Mouse (Mus musculus) thymus, postnatal 36 days (tissue): ENCODE data around the gene Ppp1r37.

Source experiments
- DNase-seq, 2 experiments: peaks; one replicate each; pipeline ENCODE4 v3.0.0; 2022; ENCODE audit warnings: mixed read lengths in 2 of 2

Gene Ppp1r37

GRCm38 (mm10) chr7:19569647-19570046, 6.8 kb upstream of the Ppp1r37 start:
- DNase-seq = no peak

DNA sequence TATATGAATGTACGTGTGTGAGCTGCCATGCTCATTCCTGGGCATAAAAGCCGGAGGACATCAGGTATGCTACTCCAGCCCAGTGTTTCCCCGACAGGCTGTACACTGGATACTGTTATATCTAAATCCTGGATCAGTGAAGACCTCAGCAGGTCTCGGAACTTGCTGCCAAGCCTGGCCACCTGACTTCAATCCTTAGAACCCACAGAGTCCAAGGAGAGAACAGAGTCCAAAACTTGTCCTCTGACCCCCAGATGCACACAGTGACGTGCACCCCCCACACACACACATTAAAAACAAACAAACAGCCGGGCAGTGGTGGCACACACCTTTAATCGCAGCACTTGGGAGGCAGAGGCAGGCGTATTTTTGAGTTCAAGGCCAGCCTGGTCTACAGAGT, 4.5 kb upstream of the Ppp1r37 start:
- DNase-seq = no peak

DNA sequence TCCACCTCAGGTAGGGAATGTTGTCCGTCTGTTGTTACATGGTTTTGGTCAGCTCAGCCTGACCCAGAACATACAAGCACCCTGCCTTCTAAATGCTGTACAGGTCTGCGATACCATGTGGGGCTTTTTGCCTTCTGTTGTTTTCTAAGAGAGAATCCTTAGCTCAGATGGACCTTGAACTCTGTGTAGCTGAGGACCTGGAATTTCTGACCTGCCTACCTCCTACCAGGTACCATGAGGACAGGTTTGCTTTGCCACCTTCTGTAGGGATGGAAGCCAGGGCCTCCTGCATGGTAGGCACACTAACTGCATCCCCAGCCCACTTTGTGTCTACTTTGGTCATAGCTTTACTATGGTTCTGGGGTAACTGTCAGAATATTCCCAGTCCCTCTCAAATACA, 2.9 kb upstream of the Ppp1r37 start:
- DNase-seq = no peak

GRCm38 (mm10) chr7:19564455-19564854, 1.6 kb upstream of the Ppp1r37 start:
- DNase-seq = no peak

GRCm38 (mm10) chr7:19563884-19564283, 1.0 kb upstream of the Ppp1r37 start:
- no peak for DNase-seq

GRCm38 (mm10) chr7:19561765-19562642, 872 bp downstream of the Ppp1r37 start:
- DNase-seq = peak; percentile 87 to 89

DNA sequence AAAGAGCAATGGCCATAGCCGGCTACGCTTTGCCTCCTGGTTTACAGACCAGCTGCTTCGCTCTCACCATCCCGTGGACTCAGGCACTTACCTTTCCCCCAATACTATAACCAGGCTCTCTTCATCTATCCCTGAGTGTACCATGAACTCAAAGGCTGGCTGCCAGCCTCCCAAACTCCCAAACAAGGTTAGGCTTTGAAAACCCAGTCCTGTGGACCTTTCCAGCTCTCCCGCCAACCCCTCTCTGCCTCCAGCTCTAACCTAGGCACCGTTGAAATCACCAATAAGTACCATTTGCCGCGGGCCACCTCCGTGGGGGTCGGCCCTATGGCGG, 1.5 kb downstream of the Ppp1r37 start:
- no peak for DNase-seq

GRCm38 (mm10) chr7:19560491-19561260, 2.2 kb downstream of the Ppp1r37 start:
- DNase-seq = no peak

DNA sequence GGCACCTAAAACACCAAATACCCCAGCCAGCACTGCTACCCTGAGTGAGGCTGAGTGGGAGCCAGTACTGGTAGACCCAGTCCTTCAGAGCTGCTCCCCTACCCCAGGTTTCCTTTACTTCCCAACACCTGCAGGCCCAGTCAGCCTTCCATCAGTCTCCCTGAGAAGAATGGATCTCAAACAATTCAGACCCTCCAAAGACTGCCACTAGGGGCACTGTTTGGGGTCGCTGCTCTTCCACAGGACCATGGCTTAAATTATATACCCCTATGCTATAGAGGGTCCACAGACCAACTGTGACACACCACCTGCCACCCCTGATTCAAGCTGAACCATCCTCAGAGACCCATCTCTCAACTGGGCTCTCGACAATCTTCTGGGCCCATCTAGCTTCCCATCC, 3.9 kb downstream of the Ppp1r37 start:
- DNase-seq = peak in 1 of 2 experiments; percentile 21

DNA sequence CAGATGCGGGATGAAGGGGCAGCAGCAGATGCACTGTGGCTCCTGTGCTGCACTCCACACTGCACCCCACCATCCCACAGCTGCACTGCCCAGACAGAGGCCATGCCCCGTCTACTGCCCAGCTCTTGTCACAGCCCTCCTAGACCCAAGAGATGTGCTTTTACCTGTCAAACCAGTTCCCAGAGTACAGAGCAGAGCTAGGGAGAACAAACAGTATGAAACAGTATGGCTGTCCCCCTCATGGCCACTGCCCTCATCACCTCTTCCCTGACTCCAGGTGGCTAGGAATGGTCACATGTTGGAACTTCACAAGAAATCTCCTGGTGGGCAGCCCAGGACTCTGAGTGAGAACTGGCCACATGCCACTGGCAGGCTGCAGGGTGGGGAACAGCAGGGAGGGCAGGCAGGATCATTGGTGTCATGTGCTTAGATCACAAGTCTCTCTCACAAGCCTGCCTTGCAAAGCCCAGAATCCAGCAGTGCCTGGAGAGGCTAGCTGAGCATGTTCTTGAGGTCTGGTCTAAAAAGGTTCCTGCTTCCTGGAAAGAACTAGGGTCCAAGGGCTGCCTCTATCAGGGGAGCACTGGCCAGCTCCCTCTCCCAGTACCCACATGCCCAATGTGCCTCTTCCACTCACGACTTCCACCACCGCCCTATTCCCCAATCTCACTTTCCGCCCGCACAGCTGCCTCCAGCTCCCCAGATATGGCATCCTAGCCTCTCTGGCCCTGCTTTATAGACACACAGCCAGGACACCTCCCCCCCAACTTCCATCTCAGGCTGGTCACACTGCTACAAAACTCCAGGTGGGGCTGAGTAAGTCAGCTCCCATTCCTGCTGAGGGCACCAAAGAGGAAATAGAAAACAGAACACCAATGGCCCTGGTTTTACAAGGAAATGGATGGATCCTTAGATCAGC, 4.6 kb downstream of the Ppp1r37 start:
- DNase-seq = no peak

DNA sequence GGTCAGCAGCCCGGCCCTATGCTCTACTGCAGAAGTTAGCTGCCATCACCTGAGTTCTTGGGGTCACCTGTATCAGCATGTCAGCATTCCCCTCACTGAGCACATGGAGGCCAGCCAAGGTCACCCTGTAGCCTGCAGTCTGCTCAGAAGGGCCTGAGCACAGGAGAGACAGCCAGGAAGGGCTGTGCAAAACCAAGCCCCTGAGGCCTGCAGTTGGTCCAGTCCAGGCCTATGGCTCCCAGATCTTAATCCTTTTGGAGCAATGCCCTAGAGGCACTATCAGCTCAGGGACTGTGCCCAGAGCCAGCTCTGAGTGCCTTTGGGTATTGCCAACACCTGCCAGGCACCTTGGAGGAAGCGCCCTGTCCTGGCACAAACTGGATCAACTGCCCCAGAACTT, 5.8 kb downstream of the Ppp1r37 start:
- no peak for DNase-seq

GRCm38 (mm10) chr7:19554168-19554567, 8.7 kb downstream of the Ppp1r37 start:
- no peak for DNase-seq

GRCm38 (mm10) chr7:19552443-19552842, 10.4 kb downstream of the Ppp1r37 start:
- no peak for DNase-seq

DNA sequence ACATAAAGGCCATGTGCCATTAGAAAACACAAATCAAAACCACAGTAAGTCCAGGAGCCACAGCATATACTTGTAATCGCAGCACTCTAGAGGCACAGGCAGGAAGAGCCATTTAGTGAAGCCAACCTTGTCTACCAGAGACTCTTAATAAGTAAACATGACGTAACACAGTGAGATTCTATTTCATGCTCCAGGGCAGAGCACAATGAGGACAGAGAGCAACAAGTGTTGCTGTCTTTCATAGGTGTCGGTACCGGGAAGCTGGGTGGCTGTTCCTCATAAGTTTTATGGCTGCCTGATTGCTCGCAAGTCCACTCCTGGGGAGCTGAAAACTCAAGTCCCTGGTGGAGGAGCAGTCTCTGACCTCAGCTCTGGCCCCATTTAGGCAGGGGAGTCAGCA, 11.2 kb downstream of the Ppp1r37 start:
- no peak for DNase-seq

- no peak for DNase-seq
Observed at GRCm38 (mm10) chr7:19549394-19549793, 13.5 kb downstream of the Ppp1r37 start.

DNA sequence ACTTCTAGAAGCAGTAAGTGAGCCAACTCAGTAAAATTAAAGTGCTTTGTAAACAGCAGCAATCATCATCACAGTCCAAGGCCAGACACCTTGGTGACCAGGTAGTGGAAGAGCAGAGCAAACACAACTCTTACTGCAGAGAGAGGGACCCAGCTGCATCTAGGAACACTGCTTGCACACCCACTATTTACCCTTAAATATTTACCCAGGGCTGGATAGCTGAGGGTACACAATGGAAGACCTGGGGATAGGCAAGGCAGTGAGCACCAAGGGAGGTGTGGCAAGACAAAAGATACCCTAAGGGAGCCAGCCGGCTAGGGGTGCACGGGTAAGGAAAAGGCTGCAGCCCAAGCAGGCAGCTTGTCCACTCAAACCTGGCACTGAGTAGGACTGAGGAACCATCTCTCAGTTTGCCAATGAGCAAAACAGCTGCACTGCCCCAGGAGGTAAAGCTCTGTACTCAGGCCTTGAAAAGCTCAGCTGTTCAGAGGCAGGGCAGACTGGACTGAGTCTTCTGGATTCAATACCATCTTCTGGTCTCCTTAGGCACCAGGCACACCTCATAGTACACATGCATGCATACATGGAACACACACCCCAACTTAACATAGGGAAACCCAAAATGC, 15.4 kb downstream of the Ppp1r37 start:
- no peak for DNase-seq

- DNase-seq = no peak
Observed at GRCm38 (mm10) chr7:19546007-19546406, 16.9 kb downstream of the Ppp1r37 start.

GRCm38 (mm10) chr7:19543584-19543983, 19.3 kb downstream of the Ppp1r37 start:
- DNase-seq = peak; percentile 54 to 70

GRCm38 (mm10) chr7:19542155-19542691, 20.7 kb downstream of the Ppp1r37 start:
- no peak for DNase-seq

DNA sequence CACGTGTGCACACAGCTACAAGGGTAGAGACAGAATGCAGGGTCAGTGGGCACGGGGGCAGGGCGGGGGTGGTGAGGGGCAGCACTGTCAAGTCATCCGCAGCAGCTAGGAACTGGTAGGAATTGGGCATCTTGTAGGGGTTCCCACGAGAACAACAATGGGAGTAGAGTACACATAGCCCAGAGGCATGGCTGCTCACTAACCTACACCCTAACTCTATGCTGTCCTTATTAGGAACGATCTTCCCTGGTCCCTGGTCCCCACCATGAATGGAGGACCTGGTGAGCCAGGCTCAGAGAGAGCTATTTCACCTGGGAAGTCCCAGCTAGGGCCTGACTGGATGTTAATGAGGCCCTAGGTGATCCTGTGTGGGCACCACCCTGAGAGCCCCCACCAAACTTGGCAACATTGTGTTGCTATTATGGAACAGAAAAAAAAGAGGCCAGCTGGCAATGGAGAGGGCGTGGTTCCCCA, 21.2 kb downstream of the Ppp1r37 start:
- DNase-seq = no peak

GRCm38 (mm10) chr7:19540771-19541566, 21.9 kb downstream of the Ppp1r37 start:
- DNase-seq = no peak
